Mouse (Mus musculus) lung, postnatal 0 days (tissue): Measurements from ENCODE around the gene Mettl1. TPM values are rescaled to one million over a fixed set of nuclear protein-coding genes. Genes with fewer than 3 reads are reported as not detected.

ENCODE experiments used
- ATAC-seq: fragments of 200-750 bp; cut with Nextera tagmentation; 2 replicates; pipeline ENCODE4 v1.8.0; 2017; ENCODE audit warnings: moderate library complexity
- DNase-seq: peaks from one replicate; pipeline ENCODE4 v3.0.0-alpha.2; 2016; ENCODE audit warnings: low spot score
- H3K27ac ChIP-seq: fragments of 300-500 bp; sonication (generic); 2 replicates; pipeline ENCODE4 v1.5.1; 2014; ENCODE audit warnings: antibody characterized with exemption, mild to moderate bottlenecking, low read length, mixed read lengths
- H3K27me3 ChIP-seq: fragments of 300-500 bp; sonication (generic); replicated peaks from 2 replicates; pipeline ENCODE4 v1.6.1; 2014; ENCODE audit warnings: low read length, mixed read lengths; ENCODE audit not compliant: insufficient read depth
- H3K36me3 ChIP-seq: fragments of 300-500 bp; sonication (generic); 2 replicates; pipeline ENCODE4 v1.6.1; 2014; ENCODE audit warnings: low read length, mixed read lengths; ENCODE audit not compliant: insufficient read depth
- H3K4me1 ChIP-seq: fragments of 300-500 bp; sonication (generic); 2 replicates; pipeline ENCODE4 v1.6.1; 2014; ENCODE audit warnings: antibody characterized with exemption, low read depth, low read length, mixed read lengths; ENCODE audit not compliant: insufficient read depth
- H3K4me2 ChIP-seq: fragments of 300-500 bp; sonication (generic); replicated peaks from 2 replicates; pipeline ENCODE4 v1.6.1; 2014; ENCODE audit warnings: low read depth, mild to moderate bottlenecking, low read length, moderate library complexity, mixed read lengths
- H3K4me3 ChIP-seq: fragments of 300-500 bp; sonication (generic); 2 replicates; pipeline ENCODE4 v1.5.1; 2014; ENCODE audit warnings: low read depth, low read length
- H3K9ac ChIP-seq: fragments of 300-500 bp; sonication (generic); replicated peaks from 2 replicates; pipeline ENCODE4 v1.6.1; 2014; ENCODE audit warnings: low read depth, mild to moderate bottlenecking
- H3K9me3 ChIP-seq: fragments of 300-500 bp; sonication (generic); 2 replicates; pipeline ENCODE4 v1.6.1; 2016; ENCODE audit warnings: low read length, mixed read lengths
- CTCF ChIP-seq: IDR thresholded peaks from 2 replicates; pipeline ENCODE4 v1.5.1; 2016; ENCODE audit warnings: antibody characterized with exemption, mild to moderate bottlenecking
- EP300 ChIP-seq: IDR thresholded peaks from 2 replicates; pipeline ENCODE4 v1.6.1; 2016; ENCODE audit warnings: antibody characterized with exemption, mild to moderate bottlenecking, control low read depth
- WGBS: fragments of 180-500 bp; shearing (Covaris S2); extraction: QIAGEN DNeasy Blood & Tissue Kit; methylation state at CpG from one replicate; pipeline ENCODE4 v1.1.7; 2014; 5-methylcytosine and 5-hydroxymethylcytosine counted together
- microRNA counts: library from miRNA; unstranded; fragments of <30 nt; microRNA quantifications from one replicate; lab custom pipeline; 2015
- microRNA-seq: library from miRNA; unstranded; fragments of <30 nt; microRNA quantifications from one replicate; pipeline ENCODE4, GENCODE M21; 2016
- polyA plus RNA-seq: library from polyadenylated mRNA; unstranded; fragments of >200 nt; fragmentation: Nextera tagmentation; extraction: Ambion mirVana; gene quantifications from 2 replicates; pipeline ENCODE4 v1.2.1, GENCODE M21; 2015

Gene Mettl1
- polyA plus RNA-seq, 1 experiment from 2014 or later: 13.6 TPM

GRCm38 (mm10) chr10:127090560-127091411, 49.6 kb downstream of the Mettl1 start:
- Histone ChIP-seq H3K9me3 (no peaks in the 10 kb centered on the region), H3K4me3 (peak overlapping the region; percentile 15; the same call in 1 of the 2 replicates), H3K9ac (no peak overlapping the region), H3K27me3 (peaks cover 32% of the 10 kb centered on the region), H3K36me3 (no peaks in the 10 kb centered on the region), H3K27ac (no peak overlapping the region), H3K4me1 (peaks cover 13% of the 10 kb centered on the region; the same call in 1 of the 2 replicates), H3K4me2 (peak overlapping the region; percentile 47)
- ATAC-seq: peak; percentile 51
- DNase-seq: peak; percentile 59
- 16% methylated on average over 52 of the region's 57 CpGs for WGBS
- TF ChIP-seq EP300 (no peak), CTCF (no peak)

GRCm38 (mm10) chr10:127091507-127092396, 50.5 kb downstream of the Mettl1 start:
- TF ChIP-seq CTCF: peak; percentile 34
- no peak for TF ChIP-seq EP300
- Histone ChIP-seq H3K4me1 (peaks cover 13% of the 10 kb centered on the region; the same call in 1 of the 2 replicates), H3K9me3 (no peaks in the 10 kb centered on the region), H3K27me3 (peaks cover 32% of the 10 kb centered on the region), H3K4me3 (peak overlapping the region; percentile 15; the same call in 1 of the 2 replicates), H3K36me3 (peaks cover 3% of the 10 kb centered on the region; the same call in 1 of the 2 replicates), H3K9ac (no peak overlapping the region), H3K4me2 (peak overlapping the region; percentile 47), H3K27ac (no peak overlapping the region)
- ATAC-seq: peak; percentile 46
- 15% methylated on average over 48 of the region's 51 CpGs for WGBS
- DNase-seq: peak; percentile 55

- H3K36me3 ChIP-seq: peaks cover 10% of the 10 kb centered on the region; the same call in 1 of the 2 replicates
- 37% methylated on average over 4 of the region's 4 CpGs for WGBS
- peaks cover 32% of the 10 kb centered on the region for H3K27me3 ChIP-seq
These were observed 51.5 kb downstream of the Mettl1 start for GRCm38 (mm10) chr10:127092742-127093141.

GRCm38 (mm10) chr10:127094382-127094802, 53.2 kb downstream of the Mettl1 start:
- peak; percentile 79 for ATAC-seq
- H3K4me3 ChIP-seq: no peak overlapping the region
- H3K4me1 ChIP-seq: peaks cover 13% of the 10 kb centered on the region; the same call in 1 of the 2 replicates
- TF ChIP-seq CTCF (no peak), EP300 (peak; percentile 42; the same call in 1 of the 2 replicates)
- 0 out of 2 replicates have a peak overlapping the region, but pooled peaks have one; percentile 14 for H3K4me2 ChIP-seq
- H3K27me3 ChIP-seq: peaks cover 32% of the 10 kb centered on the region
- peaks cover 18% of the 10 kb centered on the region for H3K36me3 ChIP-seq
- no peaks in the 10 kb centered on the region for H3K9me3 ChIP-seq
- DNase-seq: peak; percentile 86
- no peak overlapping the region for H3K9ac ChIP-seq
- peak overlapping the region; percentile 59 for H3K27ac ChIP-seq
- 20% methylated on average over 7 of the region's 7 CpGs for WGBS

More at GRCm38 (mm10) chr10:127092742-127093141, 51.5 kb downstream of the Mettl1 start:
- Histone ChIP-seq H3K9ac (no peak overlapping the region), H3K4me2 (no peak overlapping the region), H3K27ac (no peak overlapping the region), H3K9me3 (no peaks in the 10 kb centered on the region), H3K4me1 (peaks cover 13% of the 10 kb centered on the region; the same call in 1 of the 2 replicates), H3K4me3 (no peak overlapping the region)
- no peak for DNase-seq
- TF ChIP-seq EP300 (no peak), CTCF (no peak)
- no peak for ATAC-seq

MicroRNAs within 50 kb of the gene (microRNA counts, 519-probe panel; counts per million panel counts)
- microRNA mmu-miR-26a (lab: Ali Mortazavi, UCI) (4,230 counts per million, percentile 44 among the panel's probes with 10 or more counts), microRNA mmu-miR-546 (lab: Ali Mortazavi, UCI) (not detected)

Small RNAs within 50 kb of the gene (microRNA-seq; reads per million reads assigned to microRNA genes)
- gene Mir26a-2 (77.1 reads per million, percentile 47 among the genes with 10 or more reads in this experiment), gene Mir546 (not detected)

Other genes starting within 250 kb of the Mettl1 start
- gene Atp23, start 140.1 kb upstream of the Mettl1 start, polyA plus RNA-seq: 6.7 and 7.4 TPM in 2 replicates
- gene Ctdsp2, start 62.7 kb upstream of the Mettl1 start, polyA plus RNA-seq: 63.9 and 67.9 TPM in 2 replicates
- 0.13 and 0.15 TPM in 2 replicates for gene Avil, start 40.7 kb upstream of the Mettl1 start, polyA plus RNA-seq
- gene Tsfm, start 10.6 kb upstream of the Mettl1 start, polyA plus RNA-seq: 39.1 and 42.3 TPM in 2 replicates
- gene Eef1akmt3, start 99 bp downstream of the Mettl1 start, polyA plus RNA-seq: 0.27 and 0.30 TPM in 2 replicates
- 0.13 TPM in 1 of 2 replicates, not detected in the other for gene Cyp27b1, start 6.8 kb downstream of the Mettl1 start, polyA plus RNA-seq
- gene March9, start 18.8 kb downstream of the Mettl1 start, polyA plus RNA-seq: 0.63 and 0.86 TPM in 2 replicates
- 358 and 362 TPM in 2 replicates for gene Cdk4, start 22.1 kb downstream of the Mettl1 start, polyA plus RNA-seq
- 99.5 and 110 TPM in 2 replicates for gene Tspan31, start 28.9 kb downstream of the Mettl1 start, polyA plus RNA-seq
- gene Agap2, start 33.9 kb downstream of the Mettl1 start, polyA plus RNA-seq: 0.04 and 0.32 TPM in 2 replicates
- gene Os9, start 79.7 kb downstream of the Mettl1 start, polyA plus RNA-seq: 112 and 113 TPM in 2 replicates
- 9.1 and 9.6 TPM in 2 replicates for gene B4galnt1, start 123.8 kb downstream of the Mettl1 start, polyA plus RNA-seq
- 1.0 and 1.1 TPM in 2 replicates for gene Slc26a10, start 139.2 kb downstream of the Mettl1 start, polyA plus RNA-seq
- gene Arhgef25, start 148.7 kb downstream of the Mettl1 start, polyA plus RNA-seq: 27.9 and 37.1 TPM in 2 replicates
- 47.5 and 47.8 TPM in 2 replicates for gene Dtx3, start 154.3 kb downstream of the Mettl1 start, polyA plus RNA-seq
- gene Pip4k2c, start 170.2 kb downstream of the Mettl1 start, polyA plus RNA-seq: 31.0 and 35.1 TPM in 2 replicates
- gene Kif5a, start 221.9 kb downstream of the Mettl1 start, polyA plus RNA-seq: 0.12 and 0.25 TPM in 2 replicates
- 198 and 204 TPM in 2 replicates for gene Dctn2, start 225.0 kb downstream of the Mettl1 start, polyA plus RNA-seq
- 13.5 and 14.2 TPM in 2 replicates for gene Mbd6, start 247.6 kb downstream of the Mettl1 start, polyA plus RNA-seq